Mouse (Mus musculus) small intestine, adult 2 months (tissue): ENCODE data around the gene Efemp2. TPM values are rescaled to one million over a fixed set of nuclear protein-coding genes. Genes with fewer than 3 reads are reported as not detected.
"Not testable (repeated sequence)": the region's sequence is repeated elsewhere in the genome, so short reads cannot be mapped to it uniquely, and the experiment has no call there.

Source experiments
- H3K27ac ChIP-seq: fragments of 200-500 bp; 2 replicates; pipeline ENCODE4 v1.5.1; 2012; ENCODE audit warnings: low read depth, low read length, control low read depth, inconsistent platforms; ENCODE audit not compliant: insufficient read depth
- H3K27me3 ChIP-seq: fragments of 200-500 bp; 2 replicates; pipeline ENCODE4 v1.6.1; 2012; ENCODE audit warnings: mild to moderate bottlenecking, moderate library complexity, low read length, inconsistent platforms; ENCODE audit not compliant: control insufficient read depth, insufficient read depth
- H3K36me3 ChIP-seq: fragments of 200-500 bp; 2 replicates; pipeline ENCODE4 v1.6.1; 2012; ENCODE audit warnings: mild to moderate bottlenecking, low read length, control low read depth, inconsistent platforms; ENCODE audit not compliant: control insufficient read depth, insufficient read depth
- H3K4me1 ChIP-seq: fragments of 200-500 bp; 2 replicates; pipeline ENCODE4 v1.6.1; 2012; ENCODE audit warnings: low read length, inconsistent platforms, mixed read lengths; ENCODE audit not compliant: control insufficient read depth, insufficient read depth, insufficient read length
- H3K4me3 ChIP-seq: fragments of 200-500 bp; 2 replicates; pipeline ENCODE4 v1.5.1; 2012; ENCODE audit warnings: low read depth, mild to moderate bottlenecking, control low read depth, inconsistent platforms, low read length, moderate library complexity
- CTCF ChIP-seq: fragments of 200-500 bp; IDR thresholded peaks from 2 replicates; pipeline ENCODE4 v1.5.1; 2012; ENCODE audit warnings: low read depth, mild to moderate bottlenecking, control low read depth, inconsistent platforms, low read length, moderate library complexity, mixed read lengths; ENCODE audit not compliant: insufficient replicate concordance, insufficient read length; ENCODE audit errors: extremely low read depth
- POLR2A ChIP-seq: fragments of 200-500 bp; IDR thresholded peaks from 2 replicates; pipeline ENCODE4 v1.6.1; 2012; ENCODE audit warnings: low read depth, mild to moderate bottlenecking, control low read depth, inconsistent platforms, low read length, moderate library complexity
- WGBS: fragments of 180-500 bp; shearing (Covaris S2); methylation state at CpG from one replicate; pipeline ENCODE4 v1.1.7; 2018; 5-methylcytosine and 5-hydroxymethylcytosine counted together
- polyA plus RNA-seq: library from polyadenylated mRNA; depleted of rRNA; stranded (reverse); fragments of >200 nt; gene quantifications from 2 replicates; pipeline ENCODE4 v1.2.3, GENCODE M21; 2012

Efemp2 gene
- polyA plus RNA-seq, 1 experiment: 26.5 TPM

- TF ChIP-seq CTCF (no peak), POLR2A (peak; percentile 81)
- Histone ChIP-seq H3K36me3 (peaks cover 18% of the 10 kb centered on the region), H3K4me3 (peak overlapping the region; percentile 90), H3K27ac (peak overlapping the region; percentile 99), H3K4me1 (peaks cover 12% of the 10 kb centered on the region; the same call in 1 of the 2 replicates), H3K27me3 (no peaks in the 10 kb centered on the region)
- 1% methylated on average over 26 of the region's 26 CpGs for WGBS
Observed at GRCm38 (mm10) chr19:5488878-5489571, 15.3 kb downstream of the Efemp2 start.

GRCm38 (mm10) chr19:5489721-5490120, 16.0 kb downstream of the Efemp2 start:
- H3K27me3 ChIP-seq: not testable (repeated sequence)

GRCm38 (mm10) chr19:5490313-5490897, 16.7 kb downstream of the Efemp2 start, which contains the start of gene Cfl1:
Cfl1 (plus strand) TSS chr19:5490455.
- Histone ChIP-seq H3K4me3 (peak within 1 kb of the TSS; percentile 90), H3K27me3 (no peaks in the 10 kb centered on the region), H3K36me3 (peaks cover 24% of the 10 kb centered on the region), H3K27ac (peak within 1 kb of the TSS; percentile 100), H3K4me1 (peaks cover 15% of the 10 kb centered on the region; the same call in 1 of the 2 replicates)
- TF ChIP-seq POLR2A (peak; percentile 99), CTCF (no peak)
- under 1% methylated on average over 62 of the region's 62 CpGs for WGBS

More at GRCm38 (mm10) chr19:5489721-5490120, 16.0 kb downstream of the Efemp2 start:
- peaks cover 13% of the 10 kb centered on the region; the same call in 1 of the 2 replicates for H3K4me1 ChIP-seq
- peaks cover 20% of the 10 kb centered on the region for H3K36me3 ChIP-seq
- WGBS: 17% methylated on average over 10 of the region's 10 CpGs
- H3K27ac ChIP-seq: peak overlapping the region; percentile 97
- not testable (repeated sequence) for H3K4me3 ChIP-seq

- peak overlapping the region; percentile 89 for H3K4me3 ChIP-seq
- H3K27ac ChIP-seq: peak overlapping the region; percentile 100
- peak; percentile 78 for TF ChIP-seq POLR2A
- peak; percentile 12; the same call in 1 of the 2 replicates for TF ChIP-seq CTCF
- under 1% methylated on average over 59 of the region's 59 CpGs for WGBS
- H3K27me3 ChIP-seq: no peaks in the 10 kb centered on the region
- H3K4me1 ChIP-seq: peaks cover 13% of the 10 kb centered on the region; the same call in 1 of the 2 replicates
- H3K36me3 ChIP-seq: peaks cover 31% of the 10 kb centered on the region
Observed at GRCm38 (mm10) chr19:5490898-5491708, 17.3 kb downstream of the Efemp2 start.

GRCm38 (mm10) chr19:5492641-5493040, 18.9 kb downstream of the Efemp2 start:
- no peak overlapping the region for H3K4me3 ChIP-seq

GRCm38 (mm10) chr19:5493301-5493721, 19.6 kb downstream of the Efemp2 start:
- not testable (repeated sequence) for H3K27ac ChIP-seq, H3K4me3 ChIP-seq, H3K27me3 ChIP-seq, H3K4me1 ChIP-seq
- peaks cover 41% of the 10 kb centered on the region for H3K36me3 ChIP-seq
- WGBS: 49% methylated on average over 9 of the region's 9 CpGs
- TF ChIP-seq CTCF: peak; percentile 23; the same call in 1 of the 2 replicates

More at GRCm38 (mm10) chr19:5492641-5493040, 18.9 kb downstream of the Efemp2 start:
- Histone ChIP-seq H3K4me1 (peaks cover 8% of the 10 kb centered on the region; the same call in 1 of the 2 replicates), H3K27me3 (no peaks in the 10 kb centered on the region), H3K27ac (no peak overlapping the region), H3K36me3 (peaks cover 41% of the 10 kb centered on the region)
- TF ChIP-seq POLR2A (no peak), CTCF (no peak)
- 74% methylated on average over 4 of the region's 4 CpGs for WGBS
